Mouse (Mus musculus) embryonic fibroblast, embryonic 13.5 days (primary cell): ENCODE measurements around the gene Cfap58.

Source experiments
- CTCF ChIP-seq: IDR thresholded peaks from 2 replicates; pipeline ENCODE4 v1.5.1; 2011; ENCODE audit warnings: mild to moderate bottlenecking, control low read depth, low read length, moderate library complexity, borderline replicate concordance; ENCODE audit not compliant: insufficient read depth
- POLR2A ChIP-seq: IDR thresholded peaks from 2 replicates; pipeline ENCODE4 v1.6.1; 2011; ENCODE audit warnings: low read depth, mild to moderate bottlenecking, control low read depth, low read length, moderate library complexity

DNA sequence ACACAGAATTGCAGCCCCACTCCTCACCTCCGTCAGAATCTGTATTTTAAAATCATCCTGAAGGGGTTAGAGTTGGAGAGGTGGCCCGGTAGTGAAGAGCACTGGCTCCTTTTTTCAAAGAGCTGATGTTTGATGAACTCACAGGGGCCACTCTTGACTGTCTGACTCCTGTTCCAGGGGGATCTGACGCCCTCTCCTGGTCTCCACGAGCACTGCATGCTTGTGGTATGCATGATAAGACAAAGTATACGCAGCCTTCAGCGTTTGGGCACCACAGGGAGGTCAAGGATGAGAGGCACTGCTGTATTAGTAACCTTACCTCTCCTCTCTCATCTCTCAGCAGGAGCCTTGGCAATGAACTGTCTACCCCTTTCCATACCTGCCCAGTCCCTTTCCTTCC, 37.5 kb upstream of the Cfap58 start:
- TF ChIP-seq CTCF (no peak), POLR2A (no peak)
